Mouse (Mus musculus) heart, embryonic 15.5 days (tissue): Measurements from ENCODE around the gene Tex45. TPM values are rescaled to one million over a fixed set of nuclear protein-coding genes. Genes with fewer than 3 reads are reported as not detected.

Experiments
- ATAC-seq: fragments of 200-750 bp; cut with Nextera tagmentation; replicated peaks from 2 replicates; pipeline ENCODE4 v1.8.0; 2017; ENCODE audit warnings: low read depth, moderate TSS enrichment; ENCODE audit not compliant: insufficient number of reproducible peaks, insufficient read depth, low FRiP score
- H3K27ac ChIP-seq: fragments of 300-500 bp; sonication (generic); 2 replicates; pipeline ENCODE4 v1.5.1; 2015; ENCODE audit warnings: mild to moderate bottlenecking, inconsistent platforms
- H3K27me3 ChIP-seq: fragments of 300-500 bp; sonication (generic); 2 replicates; pipeline ENCODE4 v1.6.1; 2015; ENCODE audit warnings: inconsistent platforms
- H3K36me3 ChIP-seq: fragments of 300-500 bp; sonication (generic); 2 replicates; pipeline ENCODE4 v1.6.1; 2015; ENCODE audit warnings: mild to moderate bottlenecking, inconsistent platforms
- H3K4me1 ChIP-seq: fragments of 300-500 bp; sonication (generic); replicated peaks from 2 replicates; pipeline ENCODE4 v1.6.1; 2015; ENCODE audit warnings: inconsistent platforms
- H3K4me2 ChIP-seq: fragments of 300-500 bp; sonication (generic); 2 replicates; pipeline ENCODE4 v1.6.1; 2015; ENCODE audit warnings: inconsistent platforms, mild to moderate bottlenecking, moderate library complexity
- H3K4me3 ChIP-seq: fragments of 300-500 bp; sonication (generic); 2 replicates; pipeline ENCODE4 v1.5.1; 2015; ENCODE audit warnings: mild to moderate bottlenecking, inconsistent platforms
- H3K9ac ChIP-seq: fragments of 300-500 bp; sonication (generic); 2 replicates; pipeline ENCODE4 v1.6.1; 2015; ENCODE audit warnings: mild to moderate bottlenecking, inconsistent platforms
- H3K9me3 ChIP-seq: fragments of 300-500 bp; sonication (generic); replicated peaks from 2 replicates; pipeline ENCODE4 v1.6.1; 2016; ENCODE audit warnings: inconsistent platforms
- WGBS: fragments of 180-500 bp; shearing (Covaris S2); methylation state at CpG from one replicate; pipeline ENCODE4 v1.1.7; 2015; ENCODE audit warnings: mixed read lengths; 5-methylcytosine and 5-hydroxymethylcytosine counted together
- polyA plus RNA-seq: library from polyadenylated mRNA; unstranded; fragments of >200 nt; fragmentation: Nextera tagmentation; extraction: Ambion mirVana; gene quantifications from 2 replicates; pipeline ENCODE4 v1.2.1, GENCODE M21; 2015

Gene Tex45
- polyA plus RNA-seq = not detected in 2 replicates

DNA sequence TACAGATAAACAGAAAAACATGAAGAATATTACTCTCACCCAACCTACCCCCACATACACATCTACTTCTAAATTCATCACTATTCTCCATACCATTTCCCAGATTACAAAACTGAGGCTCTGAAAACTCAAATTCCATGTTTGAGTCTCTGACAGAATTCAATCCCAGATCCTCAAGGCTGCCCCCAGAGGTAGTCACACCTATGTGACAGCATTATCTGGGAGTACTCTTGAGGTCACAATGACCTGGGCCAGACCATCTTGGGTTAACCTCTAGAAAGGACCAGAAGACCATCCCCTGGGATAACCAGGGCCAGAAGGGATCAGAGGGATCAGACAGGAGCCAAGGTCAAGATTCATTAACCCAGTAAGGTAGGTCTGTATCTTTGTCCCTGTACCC is at the start of gene Tex45:
Tex45 (plus strand) TSS at position 301 of the 400 bp plus-strand sequence.
- no peak within 1 kb of the TSS for H3K27ac ChIP-seq
- ATAC-seq = no peak

GRCm38 (mm10) chr8:3421507-3421906 is 49.2 kb upstream of the Tex45 start:
- no peak overlapping the region for H3K4me3 ChIP-seq
- WGBS = 81% methylated on average over 5 of the region's 5 CpGs
- no peak overlapping the region for H3K4me2 ChIP-seq
- ATAC-seq = no peak
- no peak overlapping the region for H3K9ac ChIP-seq
- no peaks in the 10 kb centered on the region for H3K36me3 ChIP-seq
- peaks cover 28% of the 10 kb centered on the region for H3K4me1 ChIP-seq
- H3K27me3 ChIP-seq = no peaks in the 10 kb centered on the region
- H3K9me3 ChIP-seq = no peaks in the 10 kb centered on the region
- H3K27ac ChIP-seq = no peak overlapping the region

More for the DNA sequence above, at the start of gene Tex45:
- H3K9ac ChIP-seq = no peak within 1 kb of the TSS
- no peaks in the 10 kb centered on the region for H3K9me3 ChIP-seq
- no peak within 1 kb of the TSS for H3K4me2 ChIP-seq
- no peak within 1 kb of the TSS for H3K4me3 ChIP-seq
- H3K27me3 ChIP-seq = no peaks in the 10 kb centered on the region
- H3K36me3 ChIP-seq = no peaks in the 10 kb centered on the region
- H3K4me1 ChIP-seq = peaks cover 5% of the 10 kb centered on the region; the same call in 1 of the 2 replicates

- no peak overlapping the region for H3K4me2 ChIP-seq
- ATAC-seq = no peak
- peaks cover 7% of the 10 kb centered on the region; the same call in 1 of the 2 replicates for H3K36me3 ChIP-seq
- peaks cover 3% of the 10 kb centered on the region; the same call in 1 of the 2 replicates for H3K4me1 ChIP-seq
- no peak overlapping the region for H3K27ac ChIP-seq
- H3K9me3 ChIP-seq = no peaks in the 10 kb centered on the region
- 87% methylated on average over 5 of the region's 5 CpGs for WGBS
- no peak overlapping the region for H3K9ac ChIP-seq
- no peaks in the 10 kb centered on the region for H3K27me3 ChIP-seq
- no peak overlapping the region for H3K4me3 ChIP-seq
These were observed 45.4 kb upstream of the Tex45 start for GRCm38 (mm10) chr8:3425217-3425616.

GRCm38 (mm10) chr8:3426211-3426610 is 44.5 kb upstream of the Tex45 start:
- Histone ChIP-seq H3K4me1 (no peaks in the 10 kb centered on the region), H3K27ac (no peak overlapping the region), H3K4me3 (no peak overlapping the region), H3K9me3 (no peaks in the 10 kb centered on the region), H3K9ac (no peak overlapping the region), H3K27me3 (no peaks in the 10 kb centered on the region), H3K4me2 (no peak overlapping the region), H3K36me3 (peaks cover 13% of the 10 kb centered on the region)
- WGBS = 82% methylated on average over 3 of the region's 3 CpGs
- no peak for ATAC-seq

DNA sequence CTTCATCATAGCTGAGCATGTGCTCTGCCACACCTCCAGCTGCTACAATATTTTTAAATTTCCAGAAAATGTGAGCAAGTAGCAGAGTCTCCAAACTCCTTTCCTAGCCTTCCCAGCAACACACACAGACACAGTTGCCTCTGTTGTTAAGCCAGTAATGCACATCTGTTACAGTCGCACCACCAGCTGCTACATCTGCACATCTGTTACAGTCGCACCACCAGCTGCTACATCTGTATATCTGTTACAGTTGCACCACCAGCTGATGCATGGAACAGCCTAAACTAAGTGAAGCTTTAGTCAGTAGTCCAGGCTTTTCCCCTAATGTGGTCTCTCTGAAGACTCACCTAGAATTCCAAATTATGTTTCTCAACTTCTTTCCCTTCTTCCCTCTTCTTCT is 42.2 kb upstream of the Tex45 start:
- WGBS = 76% methylated on average over 2 of the region's 2 CpGs
- H3K27ac ChIP-seq = no peak overlapping the region
- no peaks in the 10 kb centered on the region for H3K9me3 ChIP-seq
- no peak overlapping the region for H3K4me2 ChIP-seq
- H3K9ac ChIP-seq = no peak overlapping the region
- H3K4me1 ChIP-seq = no peaks in the 10 kb centered on the region
- H3K36me3 ChIP-seq = peaks cover 31% of the 10 kb centered on the region
- no peaks in the 10 kb centered on the region for H3K27me3 ChIP-seq
- no peak overlapping the region for H3K4me3 ChIP-seq
- no peak for ATAC-seq

GRCm38 (mm10) chr8:3429966-3430365 is 40.7 kb upstream of the Tex45 start:
- Histone ChIP-seq H3K36me3 (peaks cover 34% of the 10 kb centered on the region), H3K4me3 (no peak overlapping the region), H3K9me3 (no peaks in the 10 kb centered on the region), H3K4me1 (no peaks in the 10 kb centered on the region), H3K9ac (no peak overlapping the region), H3K4me2 (no peak overlapping the region), H3K27me3 (no peaks in the 10 kb centered on the region), H3K27ac (no peak overlapping the region)
- WGBS = 54% methylated on average over 2 of the region's 2 CpGs
- no peak for ATAC-seq

DNA sequence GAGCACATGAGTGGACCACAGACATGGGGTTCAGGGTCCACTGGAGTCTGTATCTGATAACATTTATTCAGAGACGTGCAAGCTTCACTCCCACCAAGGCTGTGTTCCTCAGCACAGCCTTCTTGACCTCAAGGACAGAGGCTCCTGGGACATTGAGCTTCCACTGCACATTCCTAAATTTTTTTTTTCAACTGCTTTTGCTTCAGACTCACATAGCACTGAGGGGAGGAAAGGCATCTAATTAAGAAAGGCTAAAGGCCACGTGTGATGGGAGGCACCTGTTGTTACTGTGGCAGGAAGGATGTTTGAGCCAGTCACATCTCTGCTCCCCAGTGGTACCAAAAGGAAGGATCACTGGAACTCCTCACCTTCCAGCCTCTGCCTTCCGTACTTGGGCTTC is 39.5 kb upstream of the Tex45 start:
- no peaks in the 10 kb centered on the region for H3K27me3 ChIP-seq
- no peaks in the 10 kb centered on the region for H3K9me3 ChIP-seq
- H3K9ac ChIP-seq = no peak overlapping the region
- H3K27ac ChIP-seq = no peak overlapping the region
- 80% methylated on average over 3 of the region's 3 CpGs for WGBS
- no peak overlapping the region for H3K4me3 ChIP-seq
- H3K36me3 ChIP-seq = peaks cover 41% of the 10 kb centered on the region
- H3K4me2 ChIP-seq = no peak overlapping the region
- no peak for ATAC-seq
- no peaks in the 10 kb centered on the region for H3K4me1 ChIP-seq

DNA sequence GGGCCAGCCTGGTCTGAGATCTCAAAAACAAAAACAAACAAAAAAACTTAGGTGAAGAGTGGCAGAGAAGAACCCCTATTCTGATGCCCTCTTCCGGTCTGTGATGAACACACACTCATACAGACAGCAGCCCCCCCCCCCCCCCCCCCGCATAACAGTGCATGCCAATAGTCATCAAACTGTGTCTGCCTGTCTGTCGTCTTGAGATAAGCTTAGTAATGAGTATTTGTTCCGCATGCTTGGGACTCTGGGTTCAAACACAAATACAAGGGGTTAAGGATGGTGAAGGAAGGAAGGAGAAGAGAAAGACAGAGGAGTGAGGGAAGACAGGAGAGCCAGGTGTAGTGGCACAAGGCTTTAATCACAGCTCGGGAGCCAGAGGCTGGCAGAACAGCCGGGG is 34.2 kb upstream of the Tex45 start:
- Histone ChIP-seq H3K36me3 (peaks cover 60% of the 10 kb centered on the region), H3K9me3 (no peaks in the 10 kb centered on the region), H3K4me2 (no peak overlapping the region), H3K9ac (no peak overlapping the region), H3K4me1 (no peaks in the 10 kb centered on the region), H3K27ac (no peak overlapping the region), H3K4me3 (no peak overlapping the region), H3K27me3 (no peaks in the 10 kb centered on the region)
- 81% methylated on average over 6 of the region's 6 CpGs for WGBS
- no peak for ATAC-seq

- no peak for ATAC-seq
- no peak overlapping the region for H3K9ac ChIP-seq
- H3K9me3 ChIP-seq = no peaks in the 10 kb centered on the region
- H3K4me1 ChIP-seq = no peaks in the 10 kb centered on the region
- H3K4me2 ChIP-seq = no peak overlapping the region
- WGBS = 73% methylated on average over 12 of the region's 12 CpGs
- H3K36me3 ChIP-seq = peaks cover 44% of the 10 kb centered on the region
- no peak overlapping the region for H3K4me3 ChIP-seq
- H3K27me3 ChIP-seq = no peaks in the 10 kb centered on the region
- no peak overlapping the region for H3K27ac ChIP-seq
These were observed 31.2 kb upstream of the Tex45 start for GRCm38 (mm10) chr8:3439510-3439909.

GRCm38 (mm10) chr8:3449226-3449625 is 21.4 kb upstream of the Tex45 start:
- Histone ChIP-seq H3K4me3 (no peak overlapping the region), H3K27ac (no peak overlapping the region), H3K4me2 (no peak overlapping the region), H3K27me3 (no peaks in the 10 kb centered on the region), H3K9ac (no peak overlapping the region), H3K4me1 (no peaks in the 10 kb centered on the region), H3K36me3 (peaks cover 59% of the 10 kb centered on the region), H3K9me3 (no peaks in the 10 kb centered on the region)
- ATAC-seq = no peak
- 87% methylated on average over 2 of the region's 2 CpGs for WGBS

GRCm38 (mm10) chr8:3450670-3451069 is 20.0 kb upstream of the Tex45 start:
- Histone ChIP-seq H3K4me1 (no peaks in the 10 kb centered on the region), H3K27ac (no peak overlapping the region), H3K27me3 (no peaks in the 10 kb centered on the region), H3K4me3 (no peak overlapping the region), H3K36me3 (peaks cover 73% of the 10 kb centered on the region), H3K9ac (no peak overlapping the region), H3K9me3 (no peaks in the 10 kb centered on the region), H3K4me2 (no peak overlapping the region)
- ATAC-seq = no peak
- 32% methylated on average over 5 of the region's 5 CpGs for WGBS

DNA sequence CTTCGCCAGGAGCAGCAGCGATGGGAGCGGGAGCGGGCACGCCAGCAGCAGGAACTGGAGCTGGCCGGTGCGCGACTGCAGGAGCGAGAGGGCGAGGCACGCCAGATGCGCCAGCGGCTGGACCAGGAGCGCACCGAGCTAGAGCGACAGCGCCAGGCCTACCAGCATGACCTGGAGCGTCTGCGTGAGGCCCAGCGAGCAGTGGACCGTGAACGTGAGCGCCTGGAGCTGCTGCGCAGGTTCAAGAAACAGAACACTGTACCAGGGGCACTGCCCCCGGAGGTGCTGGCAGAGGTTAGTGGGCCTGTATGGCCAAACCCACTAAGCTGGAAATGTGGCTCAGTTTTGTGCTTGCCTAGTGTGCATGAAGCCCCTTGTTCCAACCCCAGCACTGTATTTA is 18.7 kb upstream of the Tex45 start:
- no peak overlapping the region for H3K27ac ChIP-seq
- H3K9me3 ChIP-seq = no peaks in the 10 kb centered on the region
- H3K4me2 ChIP-seq = no peak overlapping the region
- no peaks in the 10 kb centered on the region for H3K4me1 ChIP-seq
- no peak overlapping the region for H3K4me3 ChIP-seq
- WGBS = 95% methylated on average over 25 of the region's 25 CpGs
- H3K27me3 ChIP-seq = no peaks in the 10 kb centered on the region
- peaks cover 82% of the 10 kb centered on the region for H3K36me3 ChIP-seq
- no peak for ATAC-seq
- H3K9ac ChIP-seq = no peak overlapping the region
